Mouse (Mus musculus) layer of hippocampus, adult 18-20 months (tissue): ENCODE data around the gene Slc22a18. TPM values are rescaled to one million over a fixed set of nuclear protein-coding genes. Genes with fewer than 3 reads are reported as not detected.
"Not testable (repeated sequence)": the region's sequence is repeated elsewhere in the genome, so short reads cannot be mapped to it uniquely, and the experiment has no call there.

ENCODE experiments used
- DNase-seq, 2 experiments: peaks; one replicate each; pipeline ENCODE4 v3.0.0; 2022; ENCODE audit warnings: low spot score in 2 of 2
- total RNA-seq, 2 experiments: library from RNA; stranded (reverse); gene quantifications; 2 replicates each; pipeline ENCODE4 v1.2.3; 2021

Slc22a18 gene
- total RNA-seq, 2 experiments from 2014 or later: 0.23 to 0.67 TPM

DNA sequence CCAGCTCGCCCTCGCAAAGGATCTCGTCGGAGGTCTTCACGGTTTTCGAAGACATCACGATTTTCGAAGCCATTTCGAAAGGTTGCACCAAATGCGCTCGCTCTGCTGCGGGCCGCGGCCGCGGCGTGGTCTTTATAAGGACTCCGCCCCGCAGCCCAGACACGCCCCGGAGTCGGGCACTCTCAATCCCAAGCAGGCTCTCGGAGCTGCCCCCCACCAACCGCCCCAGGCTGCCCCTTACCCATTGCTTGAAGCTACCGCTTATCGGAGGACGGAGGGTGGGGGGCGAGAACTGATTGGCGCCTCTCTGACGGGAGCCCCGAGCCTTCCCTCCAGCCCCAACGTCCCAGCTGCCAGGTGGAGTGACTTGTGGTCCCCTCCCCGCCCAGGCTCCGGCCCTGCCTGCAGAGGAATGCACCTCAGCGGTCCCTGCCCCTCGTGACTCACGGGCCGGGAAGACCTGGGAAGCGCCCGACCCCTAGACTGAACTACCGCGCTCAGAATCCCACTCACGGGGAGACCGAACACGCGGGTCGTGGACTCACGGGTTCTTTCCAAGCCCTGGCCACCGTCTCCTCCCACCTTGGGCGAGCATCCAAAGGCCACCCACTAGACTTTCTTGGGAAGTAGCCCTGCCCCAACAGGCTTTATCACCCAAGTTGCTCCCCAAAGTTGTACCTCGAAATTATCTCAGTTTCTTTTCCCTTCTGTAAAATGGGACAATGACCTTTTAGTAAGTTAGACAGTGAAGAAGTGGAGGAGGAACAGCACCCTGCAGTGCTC is 29.1 kb downstream of the Slc22a18 start, which contains the start of gene Phlda2:
Gene Phlda2 (minus strand): TSS at position 733 of the 783 bp plus-strand sequence.
- DNase-seq: no peak

DNA sequence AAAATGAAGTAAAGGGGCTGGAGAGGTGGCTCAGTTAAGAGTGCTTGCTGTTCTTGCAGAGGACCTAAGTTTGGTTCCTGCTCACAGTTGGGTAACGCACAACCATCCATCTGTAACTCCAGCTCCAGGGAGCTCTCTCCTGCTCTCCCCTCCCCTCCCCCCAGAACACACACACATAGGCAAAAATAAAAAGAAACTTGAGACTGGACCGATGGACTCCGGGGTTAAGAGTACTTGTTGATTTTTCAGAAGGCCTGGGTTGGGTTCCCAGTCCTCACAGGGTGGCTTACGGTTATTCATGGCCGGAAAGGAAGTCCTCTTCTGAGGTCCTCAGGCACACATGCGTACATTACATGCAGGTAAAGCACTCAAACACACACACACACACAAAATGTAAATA is 30.4 kb downstream of the Slc22a18 start:
- no peak for DNase-seq

DNA sequence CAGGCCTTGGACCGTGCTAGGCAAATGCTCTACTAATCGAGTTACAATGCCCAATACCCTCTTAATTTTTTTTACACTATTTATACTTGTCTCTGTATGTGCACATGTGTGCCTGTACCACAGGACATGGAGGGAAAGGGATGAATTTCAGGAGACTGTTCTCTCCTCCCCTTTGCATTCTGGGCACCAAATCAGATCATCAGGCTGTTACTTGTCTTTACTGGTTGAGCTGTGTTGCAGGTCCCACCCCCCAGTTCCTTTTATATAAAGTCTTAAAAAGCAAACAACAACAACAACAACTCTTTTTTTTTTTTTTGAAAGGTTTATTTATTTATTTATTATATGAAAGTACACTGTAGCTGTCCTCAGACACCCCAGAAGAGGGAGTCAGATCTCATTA is 31.9 kb downstream of the Slc22a18 start:
- no peak for DNase-seq

DNA sequence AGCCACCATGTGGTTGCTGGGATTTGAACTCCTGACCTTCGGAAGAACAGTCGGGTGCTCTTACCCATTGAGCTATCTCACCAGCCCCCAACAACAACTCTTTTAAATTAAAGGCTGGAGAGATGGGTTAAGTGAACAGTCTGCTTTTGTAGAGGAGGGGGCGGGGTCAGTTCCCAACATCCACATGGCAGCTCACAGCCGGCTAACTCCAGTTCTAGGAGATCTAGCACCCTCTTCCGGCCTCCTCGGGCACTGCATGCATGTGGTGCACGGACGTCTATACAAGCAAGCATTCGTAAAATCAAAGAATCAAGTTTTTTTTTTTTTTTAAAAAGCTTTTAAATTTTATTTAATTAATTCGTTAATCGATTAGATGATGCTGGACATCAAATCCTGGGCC is 32.3 kb downstream of the Slc22a18 start:
- peak in 1 of 2 experiments; percentile 82 for DNase-seq

DNA sequence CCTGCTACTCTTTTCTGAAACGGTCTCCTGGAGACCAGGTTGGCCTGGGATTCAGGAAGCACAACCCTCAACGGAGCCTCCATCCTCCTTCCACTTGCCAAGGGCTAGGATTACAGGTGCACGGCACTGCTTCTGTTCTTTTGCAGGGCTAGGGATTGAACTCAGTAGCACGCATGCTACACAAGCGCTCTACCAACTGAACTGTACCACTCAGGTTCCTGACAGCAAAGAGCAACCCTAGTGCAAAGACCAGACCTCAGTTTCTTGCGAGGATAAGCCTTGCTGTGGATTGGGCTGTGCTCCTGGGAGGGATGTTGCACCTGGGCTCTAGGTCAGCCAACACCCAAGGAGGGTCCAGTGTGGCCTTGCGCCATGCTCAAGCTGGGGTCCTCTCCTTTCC is 32.7 kb downstream of the Slc22a18 start:
- DNase-seq: no peak

DNA sequence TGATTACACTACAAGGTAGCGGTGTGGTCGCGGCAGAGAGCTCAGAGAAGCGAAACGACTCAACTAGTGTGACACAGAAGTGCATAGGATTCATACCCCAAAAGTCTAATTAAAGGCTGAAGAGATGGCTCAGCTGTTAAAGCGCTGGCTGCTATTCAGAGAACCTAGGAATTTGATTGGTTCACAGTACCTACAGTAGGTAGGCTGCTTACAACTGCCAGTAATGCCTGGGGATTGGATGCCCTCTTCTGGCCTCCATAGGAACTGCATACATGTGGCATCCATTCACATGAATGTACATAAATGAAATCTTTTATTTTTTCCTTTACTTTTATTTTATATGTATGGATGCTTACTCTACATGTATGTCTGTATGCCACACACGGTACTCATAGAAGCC is 33.1 kb downstream of the Slc22a18 start:
- DNase-seq: peak in 1 of 2 experiments; percentile 60

DNA sequence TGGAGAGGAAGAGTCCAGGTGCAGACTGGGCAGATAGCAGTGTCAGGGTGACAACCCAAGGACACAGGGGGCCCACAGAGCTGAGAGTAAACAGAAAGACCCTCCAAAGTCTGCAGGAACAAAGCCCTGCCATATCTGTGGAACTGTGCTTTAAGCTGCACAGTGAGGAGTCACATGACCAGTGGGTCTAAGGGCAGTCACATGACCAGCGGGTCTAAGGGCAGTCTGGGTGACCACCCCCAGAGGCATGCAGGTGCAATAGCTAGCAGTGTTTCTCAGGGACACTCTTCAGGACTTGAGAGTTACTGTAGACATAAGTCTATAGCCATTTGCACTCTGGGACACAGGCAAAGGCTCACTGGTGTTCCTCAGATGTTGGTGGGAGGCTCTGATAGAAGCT is 36.0 kb downstream of the Slc22a18 start:
- no peak for DNase-seq

DNA sequence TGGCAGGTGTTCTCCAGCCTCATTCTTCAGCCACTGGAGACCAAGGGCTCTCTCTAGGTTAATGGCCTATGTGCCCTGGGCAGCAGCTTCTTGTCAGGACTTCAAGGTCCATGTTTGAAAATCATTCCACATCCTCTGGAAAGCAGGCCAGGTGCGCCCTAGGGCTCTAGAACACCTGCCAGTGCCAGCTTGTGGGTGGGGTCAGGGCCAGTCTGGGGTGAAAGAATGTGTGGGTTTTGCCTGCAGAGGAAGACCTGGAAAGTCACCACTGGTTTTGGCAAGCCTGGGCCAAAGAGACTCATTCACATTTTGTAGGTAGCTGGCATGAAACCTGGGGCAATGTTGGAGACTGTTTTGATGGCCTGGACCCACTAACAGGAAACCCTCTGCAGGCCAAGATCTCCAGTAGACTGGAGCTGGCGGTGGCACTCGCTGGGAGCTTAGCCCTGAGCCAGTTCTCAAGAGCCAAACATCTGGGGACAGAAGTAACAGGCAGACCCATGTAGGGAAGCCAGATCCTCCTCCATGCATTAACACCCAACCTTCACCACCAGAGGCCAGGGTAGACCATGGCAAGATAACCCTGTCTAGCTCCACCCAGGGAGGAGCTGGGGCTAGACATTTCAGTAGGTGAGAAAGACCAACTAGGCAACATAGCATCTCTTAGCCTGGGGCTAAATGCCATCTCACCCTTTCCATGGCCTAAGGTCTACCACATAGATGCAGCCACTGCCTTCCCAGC is 37.2 kb downstream of the Slc22a18 start:
- no peak for DNase-seq

DNA sequence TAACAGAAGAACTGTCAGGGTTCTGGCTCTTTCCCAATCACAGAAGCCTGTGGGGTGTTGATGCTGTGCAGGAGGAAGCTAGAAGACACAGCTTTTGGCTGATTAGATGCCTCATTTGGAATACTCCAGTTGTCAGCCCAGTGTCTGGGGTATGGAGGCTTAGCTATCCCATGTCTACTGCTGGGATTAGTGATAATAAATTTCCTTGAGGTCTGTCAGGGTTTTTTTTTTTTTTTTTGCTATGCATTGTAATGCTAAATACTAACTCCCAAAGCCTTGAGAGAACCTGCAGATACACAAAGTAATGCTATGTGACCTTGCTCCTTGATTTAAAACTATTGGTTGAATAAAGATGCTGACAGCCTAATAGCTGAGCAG is 37.8 kb downstream of the Slc22a18 start:
- DNase-seq: no peak

DNA sequence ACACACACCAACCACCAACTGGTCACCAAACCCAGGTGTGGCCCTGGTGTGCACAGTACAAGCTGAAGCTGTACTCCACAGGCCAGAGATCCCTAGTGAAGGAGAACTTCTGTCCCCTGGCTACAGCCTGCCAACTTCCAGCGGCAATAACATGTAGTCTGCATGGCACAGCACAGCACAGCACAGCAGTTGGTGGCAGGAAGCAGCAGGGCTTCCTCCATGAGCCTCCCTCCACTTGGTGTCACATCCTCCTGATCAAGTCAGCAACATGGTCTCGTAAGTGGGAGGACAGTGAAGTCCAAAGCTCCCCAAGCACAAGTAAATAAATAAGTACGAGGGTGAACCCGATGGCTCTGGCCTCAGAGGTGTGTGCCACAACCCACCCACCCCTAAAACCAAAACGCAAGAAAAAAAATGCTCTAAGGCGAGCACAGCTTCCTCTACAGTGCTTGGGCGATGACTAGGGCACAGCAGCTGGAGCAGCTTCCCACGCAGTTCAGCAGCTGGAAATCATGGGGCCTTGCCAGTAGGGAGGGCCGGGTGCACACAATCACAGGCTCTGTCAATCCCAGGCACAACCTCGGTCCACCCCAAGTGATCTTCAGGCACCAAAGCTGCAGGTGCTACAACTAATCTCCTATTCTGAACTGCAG is 40.4 kb downstream of the Slc22a18 start:
- DNase-seq: no peak

DNA sequence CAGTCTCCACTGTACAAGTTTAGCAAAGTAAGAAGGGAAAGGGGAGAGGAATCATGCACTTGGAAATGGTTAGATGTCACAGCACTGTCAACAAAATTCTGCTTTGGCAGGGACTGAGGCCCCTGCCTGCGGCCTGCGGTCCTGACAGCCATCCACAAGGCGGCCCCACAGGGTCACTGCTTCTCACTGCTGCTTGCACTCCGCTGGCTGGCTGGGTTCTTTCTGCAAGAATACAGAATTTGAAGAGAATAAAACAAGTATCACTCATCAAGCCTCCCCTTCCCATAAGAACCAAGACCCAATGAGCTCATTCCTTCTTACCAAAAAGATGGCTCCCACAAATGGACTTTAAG is 40.9 kb downstream of the Slc22a18 start:
- DNase-seq: no peak

DNA sequence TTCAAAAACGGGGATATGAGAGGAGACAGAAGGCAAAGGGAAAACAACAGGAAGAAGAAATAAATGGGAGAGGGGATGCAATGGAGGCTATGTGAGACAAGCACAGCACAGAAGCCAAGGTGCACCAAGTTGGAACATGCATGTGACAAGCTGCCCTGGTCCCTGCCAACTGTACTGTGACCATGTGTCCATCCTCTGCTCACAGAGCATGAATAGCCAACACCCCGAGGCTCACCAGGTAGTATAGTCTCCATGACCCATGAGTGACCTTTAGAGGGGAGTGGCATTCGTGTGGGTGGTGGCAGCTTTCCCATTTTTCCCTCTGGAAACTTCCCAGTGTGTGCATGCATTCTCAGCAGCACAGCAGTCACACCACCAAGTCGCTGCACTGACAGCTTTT is 45.8 kb downstream of the Slc22a18 start:
- no peak for DNase-seq

DNA sequence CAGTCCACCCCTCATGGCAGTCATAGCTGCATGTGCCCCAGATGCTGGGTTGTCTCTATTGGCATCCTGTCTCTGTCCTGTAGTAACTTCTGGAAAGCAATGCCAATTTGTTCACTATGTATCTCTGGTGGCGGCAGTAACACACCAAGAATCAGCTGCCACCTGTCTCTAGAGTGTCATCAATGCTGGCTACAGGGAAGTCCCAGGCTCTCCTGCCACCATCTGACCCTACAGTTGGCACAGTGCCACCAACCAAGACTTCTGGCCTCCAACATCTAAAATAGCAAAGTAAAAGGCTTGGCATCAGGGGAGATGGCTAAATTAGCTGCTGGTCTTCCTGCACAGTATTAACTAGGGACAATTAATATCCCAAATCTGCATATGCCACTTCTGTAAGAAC is 58.9 kb downstream of the Slc22a18 start:
- DNase-seq: no peak

DNA sequence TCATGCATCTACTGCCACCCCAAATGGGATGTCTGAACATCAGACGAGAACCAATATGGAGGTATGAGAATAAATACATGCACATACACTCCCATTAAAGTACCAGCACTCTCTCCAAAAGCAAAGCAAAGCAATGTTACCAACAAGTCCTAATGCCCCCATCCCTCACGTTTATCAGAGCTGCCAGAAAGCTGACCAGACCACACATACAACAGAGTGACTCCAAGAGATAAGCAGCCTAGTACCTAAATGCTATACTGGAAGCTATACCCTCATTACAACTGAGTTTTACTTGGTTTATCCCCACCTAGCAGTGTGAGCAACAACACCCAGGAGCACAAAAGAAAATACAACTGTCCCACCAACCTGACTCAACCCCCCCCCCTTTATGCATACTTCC is 59.7 kb downstream of the Slc22a18 start:
- DNase-seq: no peak

DNA sequence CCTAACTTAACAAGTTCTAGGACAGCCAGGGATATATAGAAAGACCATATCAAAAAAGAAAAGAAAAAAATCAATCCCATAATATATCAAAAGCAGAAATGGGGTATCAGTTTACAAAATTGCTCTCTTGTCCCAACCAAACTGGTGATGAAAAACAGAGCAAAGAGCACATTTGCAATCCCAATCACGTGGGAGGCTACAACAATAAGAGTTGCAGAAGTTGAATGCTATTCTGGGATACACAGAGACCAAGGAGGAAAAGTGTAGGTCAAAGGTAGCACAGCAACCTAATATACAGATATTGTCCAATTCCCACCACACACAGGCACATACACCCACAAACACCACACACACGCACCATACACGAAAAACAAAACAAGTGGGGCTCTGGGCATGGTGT is 62.7 kb downstream of the Slc22a18 start:
- DNase-seq: no peak

DNA sequence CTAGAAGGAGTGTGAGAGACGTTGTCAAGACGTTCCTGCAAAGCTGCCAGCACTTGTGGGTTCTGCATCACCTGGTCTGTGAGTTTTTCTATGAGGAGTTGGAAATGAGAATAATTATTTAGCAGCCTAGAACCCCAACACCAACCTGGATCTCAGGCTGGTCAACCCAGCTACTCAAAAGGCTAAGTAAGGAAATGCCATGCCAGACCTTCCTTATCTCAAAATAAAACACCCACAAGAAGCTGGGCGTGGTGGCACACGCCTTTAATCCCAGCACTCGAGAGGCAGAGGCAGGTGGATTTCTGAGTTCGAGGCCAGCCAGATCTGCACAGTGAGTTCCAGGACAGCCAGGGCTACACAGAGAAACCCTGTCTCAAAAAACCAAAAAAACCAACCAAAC is 64.7 kb downstream of the Slc22a18 start:
- DNase-seq: not testable (repeated sequence)

DNA sequence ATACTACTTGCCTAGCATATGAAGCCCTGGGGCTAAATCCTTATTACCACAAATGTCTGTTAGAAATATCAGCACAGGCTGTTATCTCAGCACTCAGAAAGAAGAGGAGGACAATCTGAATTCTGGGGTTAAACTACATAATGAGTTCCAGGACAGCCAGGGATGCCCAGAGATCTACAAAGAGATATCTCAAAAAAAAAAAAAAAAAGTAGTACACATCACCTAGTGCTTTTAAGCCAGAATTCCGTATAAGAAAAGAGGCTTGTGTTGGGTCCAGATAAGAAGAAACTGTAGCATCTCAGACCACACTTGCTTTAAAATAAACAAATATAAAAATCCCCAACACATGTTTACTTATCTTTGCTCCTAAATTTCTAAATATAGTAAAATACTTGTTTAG is 65.1 kb downstream of the Slc22a18 start:
- no peak for DNase-seq

DNA sequence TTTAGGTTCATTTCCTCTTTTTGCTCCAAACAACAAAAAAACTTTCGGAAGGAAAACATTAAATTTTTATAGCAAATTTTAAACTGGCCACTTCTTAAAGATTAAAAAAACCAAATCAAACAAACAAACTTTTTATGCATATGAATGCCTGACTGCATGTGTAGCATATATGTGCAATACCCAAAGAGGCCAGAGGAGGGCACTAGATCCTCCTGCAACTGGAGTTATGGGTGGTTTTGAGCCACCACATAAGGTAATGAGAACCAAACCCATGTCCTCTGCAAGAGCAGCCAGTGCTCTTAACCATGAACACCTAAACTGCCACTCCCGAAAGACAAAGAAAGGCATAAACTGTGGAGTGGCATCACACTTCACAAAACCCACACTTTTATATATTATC is 70.8 kb downstream of the Slc22a18 start:
- DNase-seq: no peak

DNA sequence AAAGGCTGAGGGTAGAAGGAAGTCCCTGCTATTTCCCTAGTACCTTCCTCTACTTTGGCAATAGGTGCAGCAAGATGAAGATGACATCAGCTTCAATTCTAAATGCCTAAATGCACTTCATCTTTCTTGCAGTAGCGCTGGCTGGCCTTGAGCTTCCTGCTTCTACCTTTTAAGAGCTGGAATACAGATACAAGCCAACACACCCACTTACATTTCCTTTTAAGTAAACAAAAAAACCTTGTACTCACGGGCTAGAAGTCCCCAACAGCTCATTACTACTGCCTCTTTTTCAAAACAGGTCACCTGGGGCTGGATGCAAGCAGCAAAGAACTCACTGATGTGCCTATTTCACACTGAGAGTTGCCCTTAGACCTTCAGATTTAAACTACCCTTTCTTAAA is 73.0 kb downstream of the Slc22a18 start:
- DNase-seq: no peak

DNA sequence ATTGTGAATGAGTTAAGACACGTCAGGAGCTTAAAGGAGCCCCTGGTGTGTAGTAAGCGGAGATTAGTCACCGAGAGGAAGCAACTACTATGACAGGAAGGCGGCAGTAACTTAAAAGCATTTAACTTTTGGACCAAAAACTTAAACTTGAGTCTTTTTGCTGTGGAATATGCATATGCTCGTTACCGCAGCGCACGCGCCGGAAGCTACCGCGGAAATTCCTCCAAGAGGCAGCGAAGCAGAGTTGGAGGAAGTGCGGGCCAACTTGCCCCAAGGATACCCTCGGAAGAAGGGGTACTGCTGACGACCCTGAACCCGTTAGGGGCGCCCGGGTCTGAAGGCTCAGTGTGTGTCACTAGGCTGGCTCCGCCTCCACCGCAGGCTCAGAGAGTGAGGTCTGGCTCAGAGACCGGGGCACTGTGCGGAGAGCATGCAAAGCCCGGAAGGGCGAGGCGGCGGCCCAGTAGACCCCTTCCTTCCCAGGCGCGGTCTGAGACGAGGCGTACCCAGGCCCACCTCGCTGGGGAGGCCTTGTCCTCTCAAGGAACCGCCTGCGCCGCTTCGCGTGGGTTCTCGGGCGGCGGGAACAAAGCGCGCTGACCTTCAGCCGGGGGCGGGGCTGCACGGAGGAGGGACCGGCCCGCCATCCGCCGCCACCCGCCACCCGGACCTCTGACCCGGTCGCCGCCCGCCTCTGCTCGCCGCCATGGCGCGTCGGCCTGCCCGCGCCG is 74.9 kb downstream of the Slc22a18 start:
- DNase-seq: peak in 1 of 2 experiments; percentile 18
